Mouse (Mus musculus) large intestine, adult 2 months (tissue): ENCODE data around the gene Apoc2. TPM values are rescaled to one million over a fixed set of nuclear protein-coding genes. Genes with fewer than 3 reads are reported as not detected.

ENCODE experiments used
- DNase-seq: peaks from one replicate; pipeline ENCODE4 v3.0.0-alpha.2; 2012; ENCODE audit warnings: low read depth, low spot score
- WGBS: fragments of 180-500 bp; shearing (Covaris S2); methylation state at CpG from one replicate; pipeline ENCODE4 v1.1.7; 2018; 5-methylcytosine and 5-hydroxymethylcytosine counted together
- polyA plus RNA-seq: library from polyadenylated mRNA; depleted of rRNA; stranded (reverse); fragments of >200 nt; gene quantifications from 2 replicates; pipeline ENCODE4 v1.2.3, GENCODE M21; 2012

Gene Apoc2
- polyA plus RNA-seq, 1 experiment = 201 TPM

DNA sequence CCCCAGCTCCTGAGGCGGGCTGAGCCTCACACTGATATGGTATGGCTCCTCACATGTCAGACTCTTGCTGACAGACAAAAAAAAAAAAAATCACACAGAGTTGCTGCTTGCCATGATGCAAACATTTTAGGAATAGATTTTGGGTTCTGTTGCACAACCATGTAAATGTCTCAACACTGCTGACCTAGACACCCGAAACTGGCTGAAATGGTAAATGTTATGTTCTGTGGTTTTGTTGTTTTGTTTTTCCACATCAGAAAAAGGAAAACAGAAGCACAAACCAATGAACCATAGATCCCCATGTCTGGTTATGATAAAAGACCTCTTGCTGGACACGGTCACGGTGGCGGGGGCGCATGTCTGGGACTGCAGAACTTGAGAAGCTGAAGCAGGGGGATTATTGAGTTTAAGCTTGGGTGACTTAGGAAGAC is 6.0 kb upstream of the Apoc2 start:
- no peak for DNase-seq
- 85% methylated on average over 6 of the region's 6 CpGs for WGBS

DNA sequence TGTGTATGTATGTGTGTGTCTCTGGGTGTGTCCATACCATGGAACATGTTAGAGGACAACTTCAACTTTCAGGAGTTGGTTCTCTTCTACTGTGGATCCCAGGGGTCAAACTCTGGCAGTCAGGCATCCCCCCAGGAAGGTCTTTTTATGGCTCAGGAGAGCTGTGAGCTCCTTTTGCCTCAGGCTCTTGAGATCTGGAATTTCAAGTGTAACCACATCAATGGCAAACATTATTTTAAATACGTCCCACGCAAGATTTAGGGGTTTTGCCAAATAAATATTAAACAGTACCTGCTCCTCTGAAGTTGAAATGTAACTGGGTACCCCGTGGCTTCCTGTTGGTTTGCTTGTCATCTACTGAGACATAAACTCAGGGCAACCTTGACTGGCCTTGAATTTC is 5.2 kb upstream of the Apoc2 start:
- WGBS = 55% methylated on average over 3 of the region's 3 CpGs
- DNase-seq = no peak

DNA sequence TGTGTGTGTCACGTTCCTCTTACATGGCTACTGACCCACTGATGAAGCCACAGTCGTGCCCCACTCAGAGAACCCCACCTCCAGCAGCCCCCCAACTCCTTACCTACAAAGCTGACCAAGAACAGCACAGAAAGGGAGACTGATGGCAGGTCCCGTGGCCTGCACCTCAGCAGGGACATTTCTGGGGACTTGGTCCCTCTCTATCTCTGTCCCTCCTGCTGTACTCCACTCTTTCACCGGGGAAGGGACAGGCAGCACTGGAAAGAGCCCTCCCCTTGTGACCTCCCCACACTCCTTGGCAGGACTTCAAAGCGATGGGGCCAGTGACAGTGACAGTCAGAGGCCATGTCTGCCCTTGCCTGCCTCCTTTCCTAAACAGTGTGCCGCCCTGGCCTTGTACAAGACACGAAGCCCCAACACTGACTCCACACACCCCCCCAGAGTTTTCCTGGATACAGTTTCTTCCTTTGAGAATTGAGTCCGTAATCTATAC is 3.5 kb upstream of the Apoc2 start, which contains the start of the genes Gm44805 and Apoc4:
Gene Gm44805, minus strand, starts transcription at position 222 of the 493 bp plus-strand sequence.
Gene Apoc4, minus strand, starts transcription at position 278 of the 493 bp plus-strand sequence.
- no peak for DNase-seq
- WGBS = 64% methylated on average over 8 of the region's 8 CpGs

DNA sequence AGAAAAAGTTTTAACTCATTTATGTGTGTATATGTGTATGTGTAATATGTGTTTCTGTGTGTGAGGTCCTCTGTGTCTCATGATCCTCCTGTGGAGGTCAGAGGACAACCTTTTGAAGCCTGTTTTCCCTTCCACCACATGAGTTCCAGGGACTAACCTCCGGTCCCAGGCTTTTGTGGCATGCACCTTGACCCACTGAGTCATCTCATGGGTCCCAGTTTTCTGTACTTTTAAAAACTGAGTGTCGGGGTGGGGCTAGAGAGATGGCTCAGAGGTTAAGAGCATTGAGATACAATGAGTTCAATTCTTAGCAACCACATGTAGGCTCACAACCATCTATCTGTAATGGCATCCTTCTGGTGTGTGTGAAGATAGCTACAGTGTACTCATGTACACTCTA is 3.0 kb upstream of the Apoc2 start:
- 56% methylated on average over 2 of the region's 2 CpGs for WGBS

DNA sequence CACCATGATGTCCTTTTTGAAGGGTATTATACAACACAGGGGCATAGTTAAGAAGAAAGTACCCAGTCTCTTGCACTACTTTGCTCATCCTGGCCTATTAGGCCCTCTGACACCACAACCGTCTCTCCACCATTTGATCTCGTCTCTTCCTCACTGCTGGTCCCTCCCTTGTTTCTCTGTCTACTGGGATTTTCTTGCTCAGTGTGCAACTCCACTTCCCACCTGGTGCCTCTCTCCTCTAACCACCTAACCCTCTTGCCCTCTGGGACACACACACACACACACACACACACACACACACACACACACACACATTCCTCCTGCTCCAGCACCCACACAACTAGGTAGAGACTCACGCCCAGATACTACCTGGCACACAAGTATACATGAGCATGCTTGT is 1.2 kb upstream of the Apoc2 start:
- 93% methylated on average over 3 of the region's 3 CpGs for whole genome bisulfite sequencing
- no peak for DNase-seq

More for the DNA sequence above, 3.0 kb upstream of the Apoc2 start:
- no peak for DNase-seq

DNA sequence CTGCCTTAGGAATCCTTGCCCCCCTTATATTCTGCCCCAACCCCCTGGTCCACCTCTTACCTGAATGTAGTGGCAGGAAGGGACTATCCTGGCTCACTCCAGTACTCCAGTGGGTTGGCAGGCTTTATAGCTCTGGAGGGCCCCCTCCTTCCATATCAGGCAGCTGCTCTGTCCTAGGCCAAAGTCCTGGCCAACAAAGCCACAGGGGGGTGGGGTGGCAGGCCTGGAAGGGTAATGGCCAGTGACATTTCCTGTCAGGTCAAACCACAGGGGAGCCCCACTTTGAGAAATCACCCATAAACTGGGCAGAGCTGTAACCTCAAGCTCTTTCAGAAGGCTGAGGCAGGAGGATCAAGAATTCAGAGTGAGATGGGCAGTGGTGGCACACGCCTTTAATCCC is 1.1 kb downstream of the Apoc2 start:
- no peak for DNase-seq
- 67% methylated on average over 1 of the region's 1 CpGs for WGBS

DNA sequence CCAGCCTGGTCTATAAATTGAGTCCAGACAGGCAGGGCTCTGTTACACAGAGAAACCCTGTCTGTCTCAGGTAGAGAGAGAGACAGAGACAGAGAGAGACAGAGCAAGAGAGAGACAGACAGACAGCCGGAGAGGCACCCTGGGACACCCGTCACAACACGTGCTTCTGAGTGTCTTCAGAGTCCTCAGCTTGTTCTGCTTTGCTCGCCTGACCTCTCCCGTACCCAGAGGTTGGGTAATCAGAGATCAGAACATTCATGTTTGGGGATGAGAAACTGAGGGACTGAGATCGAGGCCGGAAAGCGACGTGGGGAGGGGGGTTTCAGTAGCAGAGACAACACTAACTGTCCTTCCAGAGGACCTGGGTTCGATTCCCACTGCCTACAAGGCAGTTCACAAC is 1.9 kb downstream of the Apoc2 start:
- WGBS = 85% methylated on average over 10 of the region's 10 CpGs
- DNase-seq = no peak

DNA sequence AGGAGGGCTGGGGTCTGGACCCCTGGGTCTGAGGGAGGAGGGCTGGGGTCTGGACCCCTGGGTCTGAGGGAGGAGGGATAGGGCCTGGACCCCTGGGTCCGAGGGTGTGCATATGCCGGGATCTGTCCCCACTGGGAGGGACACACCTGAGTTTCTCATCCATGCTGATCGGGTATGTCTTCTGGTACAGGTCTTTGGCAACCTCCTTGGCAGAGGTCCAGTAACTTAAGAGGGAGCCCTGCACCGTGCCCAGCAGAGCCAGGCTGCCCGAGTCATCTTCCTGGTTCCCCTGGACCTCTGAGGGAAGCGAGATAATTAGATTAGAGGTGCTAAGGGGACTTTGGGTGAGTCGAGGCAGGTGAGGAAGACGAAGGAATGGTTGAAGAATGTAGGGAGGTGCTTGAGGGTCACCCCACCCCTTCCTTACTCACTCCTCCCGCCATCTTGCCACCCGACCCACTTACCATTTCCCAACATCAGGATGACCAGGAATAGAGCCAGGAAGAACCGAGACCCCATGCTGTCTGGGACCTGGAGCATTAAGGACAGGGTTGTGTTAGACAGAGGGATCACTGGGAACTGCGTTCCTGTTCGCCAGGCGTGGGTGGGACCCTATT is 4.5 kb downstream of the Apoc2 start:
- DNase-seq = no peak
- WGBS = 44% methylated on average over 14 of the region's 14 CpGs

DNA sequence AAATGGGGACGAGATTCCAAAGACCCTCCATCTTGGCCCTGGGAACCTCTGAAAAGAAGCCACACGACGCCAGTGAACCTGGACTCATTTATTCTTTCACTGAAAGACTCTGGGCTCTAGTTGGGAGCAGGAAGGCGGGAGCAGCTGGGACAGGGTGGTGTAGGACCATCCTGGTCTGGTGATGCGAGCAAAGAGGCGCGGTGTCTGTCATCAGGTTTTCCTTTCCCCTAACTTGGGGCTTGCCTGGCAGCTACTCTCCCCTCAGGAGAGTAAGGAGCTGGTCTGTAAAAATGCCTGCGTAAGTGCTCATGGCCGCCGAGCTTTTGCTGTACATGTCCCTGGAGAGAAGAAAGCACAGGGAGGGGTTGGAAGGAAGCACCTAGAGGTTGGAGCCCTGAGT is 6.2 kb downstream of the Apoc2 start:
- 79% methylated on average over 10 of the region's 10 CpGs for WGBS
- DNase-seq = no peak

DNA sequence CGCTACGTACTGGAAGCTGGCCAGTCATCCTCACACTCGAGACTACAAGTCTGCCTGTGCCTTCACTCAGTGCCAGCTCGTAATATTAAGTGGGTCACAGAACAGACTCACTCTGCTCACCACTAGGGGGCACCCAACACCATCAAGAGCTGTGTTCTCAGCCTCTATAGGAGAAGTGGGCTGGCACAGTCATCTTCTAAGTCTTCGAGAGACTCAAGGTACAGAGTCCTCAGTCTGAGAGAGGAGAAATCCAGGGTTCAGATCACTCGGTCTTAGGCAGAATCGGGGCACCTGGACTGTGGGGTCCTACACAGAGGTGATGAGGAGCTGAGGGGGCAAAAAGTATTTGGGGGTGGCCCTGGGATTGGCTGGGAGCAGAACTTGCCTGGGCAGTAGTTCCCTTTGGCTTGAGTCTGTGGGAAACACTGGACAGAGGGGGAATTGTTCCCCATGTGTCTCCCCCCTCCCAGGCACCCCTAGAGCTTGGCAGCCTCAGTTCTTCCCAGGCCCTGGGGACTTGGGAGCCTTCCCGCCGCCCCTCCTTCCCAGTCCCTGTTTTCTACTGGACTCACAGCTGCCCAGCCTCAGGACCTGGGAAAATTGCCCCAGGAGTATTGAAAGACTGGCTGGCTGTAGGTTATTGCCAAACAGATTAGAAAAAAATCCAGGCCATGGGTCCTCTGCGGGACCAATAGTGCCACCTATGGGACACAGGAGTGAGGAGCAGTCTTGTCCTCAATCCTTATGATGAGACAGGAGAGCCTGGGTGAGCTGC is 8.6 kb downstream of the Apoc2 start:
- peak; percentile 92 for DNase-seq
- WGBS = 0% methylated on average over 10 of the region's 10 CpGs

DNA sequence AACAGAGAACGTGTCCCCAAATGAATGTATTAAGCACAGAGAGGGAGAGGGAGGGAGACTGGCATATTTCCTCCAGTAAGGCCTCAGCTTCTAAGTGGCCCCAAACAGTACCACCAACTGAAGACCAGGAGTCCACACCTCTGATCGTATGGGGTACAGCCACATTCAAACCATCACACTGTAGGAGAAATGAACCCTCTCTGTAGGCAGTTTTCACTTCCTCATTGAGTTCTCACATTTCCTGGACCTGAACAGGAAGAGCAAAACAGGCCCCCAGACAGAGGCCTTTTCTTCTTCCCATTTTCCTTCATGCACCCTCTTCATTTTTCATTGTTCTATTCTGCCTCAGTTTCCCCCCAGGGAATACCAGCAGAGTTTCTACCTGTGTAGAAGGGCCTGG is 10.3 kb downstream of the Apoc2 start:
- DNase-seq = no peak
- WGBS = 84% methylated on average over 2 of the region's 2 CpGs

DNA sequence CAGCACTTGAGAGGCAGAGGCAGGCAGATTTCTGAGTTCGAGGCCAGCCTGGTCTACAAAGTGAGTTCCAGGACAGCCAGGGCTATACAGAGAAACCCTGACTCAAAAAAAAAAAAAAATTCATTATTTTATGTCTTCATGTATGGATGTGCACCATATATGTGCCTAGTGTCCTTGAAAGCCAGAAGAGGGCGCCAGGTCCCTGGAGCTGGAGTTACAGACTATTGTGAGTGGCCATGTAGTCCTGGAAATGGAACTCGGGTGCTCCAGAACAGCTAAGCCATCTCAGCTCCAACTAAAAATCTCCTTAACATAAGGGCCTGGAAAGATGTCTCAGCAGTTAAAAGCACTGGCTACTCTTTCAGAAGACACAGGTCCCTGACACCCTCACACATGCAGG is 11.0 kb downstream of the Apoc2 start:
- WGBS = 78% methylated on average over 3 of the region's 3 CpGs
- DNase-seq = no peak

DNA sequence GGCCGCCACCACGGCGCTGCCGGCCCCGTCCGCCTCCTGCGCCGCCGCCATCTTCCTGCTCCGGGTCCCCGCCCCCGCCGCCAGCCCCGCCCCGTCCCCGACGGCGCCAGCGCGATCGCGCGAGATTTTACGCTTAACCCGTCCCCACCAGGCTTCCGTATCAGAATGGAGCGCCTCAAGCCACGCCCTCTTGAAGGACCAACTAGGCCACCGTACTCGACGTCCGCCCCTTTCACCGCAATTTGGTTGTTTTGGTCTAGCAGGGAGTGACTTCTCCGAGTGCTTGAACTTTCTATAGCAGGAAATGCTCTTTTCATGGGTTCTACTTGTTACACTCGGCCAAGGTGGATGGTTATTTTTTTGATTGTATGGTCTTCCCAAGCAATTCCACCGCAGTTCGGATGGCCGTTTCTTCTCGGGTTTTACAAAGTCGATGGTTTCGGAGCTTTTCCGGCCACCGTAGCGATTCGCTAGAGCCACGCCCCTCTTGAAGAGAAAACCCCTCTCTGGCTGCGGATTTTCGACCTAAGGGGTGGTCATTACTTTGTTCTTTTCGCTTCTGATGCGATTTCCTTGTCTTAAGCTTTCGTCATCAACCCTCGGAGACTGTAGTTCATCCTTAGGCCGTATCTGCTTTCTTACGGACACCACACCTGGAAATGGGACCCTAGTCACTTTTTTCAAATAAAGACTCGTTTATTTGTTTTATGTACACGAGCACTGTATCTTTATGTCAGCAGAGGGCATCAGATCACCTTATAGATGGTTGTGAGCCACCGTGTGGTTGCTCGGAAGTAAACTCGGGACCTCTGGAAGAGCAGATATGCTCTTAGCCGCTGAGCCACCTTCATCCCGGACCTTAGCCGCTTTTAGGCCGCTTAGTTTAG is 12.5 kb downstream of the Apoc2 start, which contains the start of gene Clptm1:
Gene Clptm1, minus strand, starts transcription at position 79 of the 887 bp plus-strand sequence.
- under 1% methylated on average over 61 of the region's 63 CpGs for WGBS
- peak; percentile 89 for DNase-seq

DNA sequence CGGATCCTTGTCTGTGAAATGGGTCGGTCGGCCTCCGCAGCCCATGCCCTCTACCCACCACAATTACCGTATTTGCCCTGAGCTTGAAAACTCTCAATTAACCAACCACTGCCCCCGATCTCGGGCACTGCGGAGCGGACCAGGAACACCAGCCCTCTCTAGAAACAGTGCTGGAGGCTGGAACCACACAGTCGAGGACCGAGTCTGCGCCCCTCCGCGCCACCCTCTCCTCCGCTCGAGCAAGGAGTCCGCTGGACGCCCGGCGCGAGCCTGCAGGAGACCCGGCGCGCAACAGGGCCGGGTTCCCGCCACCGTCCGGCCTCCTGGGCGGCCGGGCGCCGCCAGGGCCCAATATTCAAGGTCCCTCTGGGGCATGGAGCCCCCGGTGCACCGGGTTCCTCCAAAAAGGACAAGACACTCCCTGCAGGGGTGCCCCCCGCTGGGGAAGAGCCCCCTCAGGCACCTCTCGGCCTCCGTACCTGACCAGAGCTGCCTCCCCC is 13.2 kb downstream of the Apoc2 start:
- no peak for DNase-seq
- WGBS = 1% methylated on average over 37 of the region's 37 CpGs

DNA sequence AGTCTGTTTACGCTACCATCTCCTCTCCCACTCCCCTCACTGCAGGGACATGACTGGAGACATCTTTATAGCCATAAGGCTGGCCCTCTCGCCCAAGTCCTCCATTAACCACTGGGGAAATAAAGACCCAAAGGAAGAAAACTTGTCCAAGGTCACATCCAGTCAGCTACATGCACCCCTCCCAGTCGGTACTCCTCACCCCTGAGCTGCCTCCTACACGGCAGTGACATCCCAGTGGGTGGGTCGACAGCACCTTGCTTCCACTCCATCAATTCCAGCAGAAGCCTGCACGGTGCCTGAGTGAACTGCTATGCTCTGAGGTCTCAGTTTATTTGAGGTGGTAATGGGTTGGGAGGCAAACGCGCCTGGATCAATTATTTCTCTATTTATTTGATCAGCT is 13.8 kb downstream of the Apoc2 start:
- DNase-seq = no peak
- 8% methylated on average over 8 of the region's 8 CpGs for WGBS

DNA sequence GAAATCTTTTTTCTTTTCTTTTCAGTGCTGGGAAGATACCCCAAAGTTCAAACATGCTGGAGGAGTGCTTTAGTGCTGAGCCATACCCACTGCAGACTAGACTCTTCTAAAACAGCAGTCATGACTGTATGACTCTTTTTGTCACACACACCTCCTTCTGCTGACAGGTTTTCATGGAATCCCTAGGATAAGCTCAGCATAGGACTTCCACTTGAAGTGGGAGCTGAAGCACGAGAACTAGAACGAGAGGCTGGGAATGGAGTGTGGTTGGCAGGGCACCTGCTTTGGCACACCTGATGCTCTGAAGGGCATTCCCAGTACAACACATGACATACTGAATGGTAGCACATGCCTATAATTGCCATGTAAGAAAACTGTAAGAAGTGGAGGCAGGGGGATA is 25.1 kb downstream of the Apoc2 start:
- 95% methylated on average over 2 of the region's 2 CpGs for WGBS
- DNase-seq = no peak

DNA sequence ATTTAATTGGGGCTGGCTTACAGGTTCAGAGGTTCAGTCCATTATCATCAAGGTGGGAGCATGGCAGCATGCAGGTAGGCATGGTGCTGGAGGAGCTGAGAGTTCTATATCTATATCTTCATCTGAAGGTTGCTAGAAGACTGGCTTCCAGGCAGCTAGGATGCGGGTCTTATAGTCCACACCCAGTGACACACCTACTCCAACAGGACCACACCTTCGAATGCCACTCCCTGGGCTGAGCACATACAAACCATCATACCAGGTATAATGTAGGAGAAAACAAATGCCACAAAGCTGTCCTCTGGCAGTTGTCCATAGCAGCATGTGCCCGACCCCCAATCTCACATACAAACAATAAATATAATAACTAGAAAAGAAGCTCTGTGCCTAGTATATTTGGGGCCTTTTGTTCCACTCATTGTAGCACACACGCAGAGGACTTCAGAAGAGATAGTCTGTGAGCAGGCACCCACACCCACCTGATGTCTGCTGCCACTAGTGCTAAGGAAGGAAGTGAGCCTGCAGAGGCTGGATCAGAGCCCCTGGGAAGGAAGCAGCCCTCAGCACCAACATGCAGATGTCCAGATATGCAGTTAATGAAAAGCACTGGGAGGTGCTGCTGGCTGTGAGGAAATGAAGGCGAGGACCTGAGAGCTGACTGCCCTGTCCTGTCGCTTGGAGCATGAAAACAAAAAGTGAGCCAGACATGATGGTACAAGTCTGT is 26.5 kb downstream of the Apoc2 start:
- DNase-seq = no peak
- WGBS = 56% methylated on average over 6 of the region's 6 CpGs

DNA sequence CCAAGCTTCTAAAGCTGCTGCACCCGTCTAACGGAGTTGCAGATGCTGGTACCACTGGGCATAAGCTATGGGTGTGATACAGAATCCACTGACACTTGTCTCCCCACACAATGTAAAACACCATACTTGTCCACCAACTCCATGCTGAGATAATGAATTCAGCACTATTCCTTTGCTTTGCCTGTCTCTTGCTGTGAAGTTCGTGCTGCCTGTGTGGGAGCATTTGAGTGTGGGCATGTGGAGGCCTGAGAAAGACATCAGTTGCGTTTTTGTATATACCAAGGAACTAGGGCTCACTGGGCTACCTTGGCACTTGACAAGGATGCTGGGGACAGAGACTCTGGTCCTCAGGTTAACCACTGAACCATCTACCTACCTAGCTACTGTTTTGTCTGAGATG is 36.5 kb downstream of the Apoc2 start:
- 90% methylated on average over 4 of the region's 4 CpGs for WGBS
- no peak for DNase-seq
